Mouse (Mus musculus): ENCODE measurements around the gene Zbtb34.

Zbtb34 gene

GRCm38 (mm10) chr2:33401217-33401616 is 29.9 kb downstream of the Zbtb34 start:
- in situ Hi-C loops (cut with MboI): no loop called here

GRCm38 (mm10) chr2:33400541-33400940 is 30.6 kb downstream of the Zbtb34 start:
- in situ Hi-C loops (cut with MboI): no loop called here

GRCm38 (mm10) chr2:33399091-33399490 is 32.0 kb downstream of the Zbtb34 start:
- in situ Hi-C loops (cut with MboI): no loop called here

- in situ Hi-C loops (cut with MboI): no loop called here
Observed at GRCm38 (mm10) chr2:33397036-33397435, 34.1 kb downstream of the Zbtb34 start.

GRCm38 (mm10) chr2:33395053-33395452 is 36.1 kb downstream of the Zbtb34 start:
- in situ Hi-C loops (cut with MboI): no loop called here

- in situ Hi-C loops (cut with MboI): no loop called here
Observed at GRCm38 (mm10) chr2:33393951-33394635, 37.0 kb downstream of the Zbtb34 start.

GRCm38 (mm10) chr2:33393021-33393420 is 38.1 kb downstream of the Zbtb34 start:
- in situ Hi-C loops (cut with MboI): no loop called here

GRCm38 (mm10) chr2:33371648-33372408 is 59.3 kb downstream of the Zbtb34 start:
- in situ Hi-C loops (cut with MboI): no loop called here

GRCm38 (mm10) chr2:33370777-33371647 is 60.1 kb downstream of the Zbtb34 start, which contains the start of gene Ralgps1:
Ralgps1 (minus strand) TSS chr2:33371486.
- in situ Hi-C loops (cut with MboI): no loop called here

- in situ Hi-C loops (cut with MboI): no loop called here
Observed at GRCm38 (mm10) chr2:33370276-33370776, 60.8 kb downstream of the Zbtb34 start.

- in situ Hi-C loops (cut with MboI): no loop called here
Observed at GRCm38 (mm10) chr2:33369453-33369852, 61.7 kb downstream of the Zbtb34 start.

- in situ Hi-C loops (cut with MboI): no loop called here
Observed at GRCm38 (mm10) chr2:33368486-33368885, 62.6 kb downstream of the Zbtb34 start.

GRCm38 (mm10) chr2:33365703-33366471 is 65.2 kb downstream of the Zbtb34 start:
- in situ Hi-C loops (cut with MboI): no loop called here

- in situ Hi-C loops (cut with MboI): no loop called here
Observed at GRCm38 (mm10) chr2:33364656-33365055, 66.5 kb downstream of the Zbtb34 start.

GRCm38 (mm10) chr2:33363890-33364289 is 67.2 kb downstream of the Zbtb34 start:
- in situ Hi-C loops (cut with MboI): no loop called here

- in situ Hi-C loops (cut with MboI): no loop called here
Observed at GRCm38 (mm10) chr2:33361139-33361716, 69.9 kb downstream of the Zbtb34 start.

- in situ Hi-C loops (cut with MboI): no loop called here
Observed at GRCm38 (mm10) chr2:33360564-33360963, 70.6 kb downstream of the Zbtb34 start.

GRCm38 (mm10) chr2:33359184-33359583 is 71.9 kb downstream of the Zbtb34 start:
- in situ Hi-C loops (cut with MboI): no loop called here

GRCm38 (mm10) chr2:33357250-33357838 is 73.8 kb downstream of the Zbtb34 start:
- in situ Hi-C loops (cut with MboI): no loop called here

Data from mature B cell (primary cell).